Mouse (Mus musculus): Measurements from ENCODE around the gene Acot1. TPM values are rescaled to one million over a fixed set of nuclear protein-coding genes. Genes with fewer than 3 reads are reported as not detected.
A peak's percentile ranks its signal among the peaks of the same experiment; 100 is the strongest.
"Not testable (repeated sequence)": the region's sequence is repeated elsewhere in the genome, so short reads cannot be mapped to it uniquely, and the experiment has no call there.

The Acot1 gene
- polyA plus RNA-seq, 1 experiment: 0.01 TPM

GRCm38 (mm10) chr12:83989378-83989777 is 19.9 kb upstream of the Acot1 start:
- H3K4me3 ChIP-seq (replicated peaks): no peak overlapping the region

GRCm38 (mm10) chr12:83997221-83997620 is 12.1 kb upstream of the Acot1 start:
- H3K27me3 ChIP-seq (ENCODE audit: control insufficient read depth): no peaks in the 10 kb centered on the region
- H3K36me3 ChIP-seq (ENCODE audit: control insufficient read depth): no peaks in the 10 kb centered on the region
- TF ChIP-seq TAL1 (IDR thresholded peaks at IDR 0.05; ENCODE audit: low read length): no peak
- no peak for TF ChIP-seq GATA1 (IDR thresholded peaks at IDR 0.05; ENCODE audit: low read length)
- H3K9me3 ChIP-seq (ENCODE audit: control insufficient read depth, low read length): peaks cover 4% of the 10 kb centered on the region; the same call in 1 of the 2 replicates
- H3K4me1 ChIP-seq (ENCODE audit: control insufficient read depth): no peaks in the 10 kb centered on the region
- no peak overlapping the region for H3K4me3 ChIP-seq (replicated peaks)

More at GRCm38 (mm10) chr12:83989378-83989777, 19.9 kb upstream of the Acot1 start:
- Histone ChIP-seq H3K36me3 (ENCODE audit: control insufficient read depth) (no peaks in the 10 kb centered on the region), H3K9me3 (ENCODE audit: control insufficient read depth, low read length) (no peaks in the 10 kb centered on the region), H3K27me3 (ENCODE audit: control insufficient read depth) (peaks cover 2% of the 10 kb centered on the region; the same call in 1 of the 2 replicates), H3K4me1 (ENCODE audit: control insufficient read depth) (peaks cover 17% of the 10 kb centered on the region)
- no peak for TF ChIP-seq GATA1 (IDR thresholded peaks at IDR 0.05; ENCODE audit: low read length)
- TF ChIP-seq TAL1 (IDR thresholded peaks at IDR 0.05; ENCODE audit: low read length): no peak

- no peak for TF ChIP-seq GATA1 (IDR thresholded peaks at IDR 0.05; ENCODE audit: low read length)
- TF ChIP-seq TAL1 (IDR thresholded peaks at IDR 0.05; ENCODE audit: low read length): no peak
Observed at GRCm38 (mm10) chr12:83998341-83999107, 10.8 kb upstream of the Acot1 start.

DNA sequence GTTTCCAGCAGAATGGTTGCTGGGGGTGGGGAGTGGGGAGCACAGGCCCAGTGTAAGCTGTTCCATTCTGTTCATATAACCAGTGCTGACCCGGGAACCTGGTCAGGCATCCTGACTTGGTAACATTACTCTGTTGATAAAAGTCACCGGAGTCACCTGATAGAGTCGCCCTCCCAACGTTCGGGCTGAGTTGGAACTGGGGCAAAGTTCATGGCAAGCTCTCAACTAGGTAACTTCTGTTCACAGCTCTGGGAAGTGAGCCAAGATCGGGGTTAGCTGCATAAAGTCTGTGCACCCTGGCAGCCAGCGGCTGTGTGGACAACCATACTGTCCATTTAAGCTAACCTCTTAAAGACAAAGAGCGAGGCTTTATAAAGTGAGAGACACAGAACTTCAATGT is 10.1 kb upstream of the Acot1 start:
- H3K9me3 ChIP-seq (ENCODE audit: control insufficient read depth, low read length); H3K4me1 ChIP-seq (ENCODE audit: control insufficient read depth); H3K36me3 ChIP-seq (ENCODE audit: control insufficient read depth); H3K4me3 ChIP-seq (replicated peaks); H3K27me3 ChIP-seq (ENCODE audit: control insufficient read depth): not testable (repeated sequence)

More at GRCm38 (mm10) chr12:83998341-83999107, 10.8 kb upstream of the Acot1 start:
- no peaks in the 10 kb centered on the region for H3K36me3 ChIP-seq (ENCODE audit: control insufficient read depth)
- H3K27me3 ChIP-seq (ENCODE audit: control insufficient read depth): no peaks in the 10 kb centered on the region
- H3K4me3 ChIP-seq (replicated peaks): no peak overlapping the region
- H3K9me3 ChIP-seq (ENCODE audit: control insufficient read depth, low read length): peaks cover 8% of the 10 kb centered on the region; the same call in 1 of the 2 replicates
- H3K4me1 ChIP-seq (ENCODE audit: control insufficient read depth): no peaks in the 10 kb centered on the region

DNA sequence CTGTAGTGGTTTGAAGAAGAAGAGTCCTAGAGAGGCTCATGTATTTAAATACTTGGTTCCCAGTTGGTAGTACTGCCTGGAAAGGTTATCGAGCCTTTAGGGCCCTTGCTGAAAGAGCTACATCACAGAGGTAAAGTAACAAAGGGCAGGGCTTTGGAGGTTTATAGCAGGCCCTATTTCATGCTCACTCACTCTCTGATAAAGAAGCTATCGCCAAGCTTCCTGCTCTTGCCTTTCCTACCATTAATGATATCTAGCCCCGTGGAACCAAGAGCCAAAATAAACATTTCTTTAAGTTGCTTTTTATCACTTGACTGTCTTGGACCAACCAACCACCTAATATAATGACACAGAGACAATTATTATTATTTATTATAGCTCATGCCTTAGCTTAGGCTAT is 8.9 kb upstream of the Acot1 start:
- H3K4me1 ChIP-seq (ENCODE audit: control insufficient read depth): no peaks in the 10 kb centered on the region
- no peak overlapping the region for H3K4me3 ChIP-seq (replicated peaks)
- H3K27me3 ChIP-seq (ENCODE audit: control insufficient read depth): no peaks in the 10 kb centered on the region
- H3K9me3 ChIP-seq (ENCODE audit: control insufficient read depth, low read length): peaks cover 8% of the 10 kb centered on the region; the same call in 1 of the 2 replicates
- no peak for TF ChIP-seq GATA1 (IDR thresholded peaks at IDR 0.05; ENCODE audit: low read length)
- TF ChIP-seq TAL1 (IDR thresholded peaks at IDR 0.05; ENCODE audit: low read length): no peak
- H3K36me3 ChIP-seq (ENCODE audit: control insufficient read depth): no peaks in the 10 kb centered on the region

GRCm38 (mm10) chr12:84003866-84004265 is 5.4 kb upstream of the Acot1 start:
- Histone ChIP-seq H3K27me3 (ENCODE audit: control insufficient read depth) (peaks cover 7% of the 10 kb centered on the region), H3K4me1 (ENCODE audit: control insufficient read depth) (no peaks in the 10 kb centered on the region)
- TF ChIP-seq GATA1 (IDR thresholded peaks at IDR 0.05; ENCODE audit: low read length): no peak
- no peak for TF ChIP-seq TAL1 (IDR thresholded peaks at IDR 0.05; ENCODE audit: low read length)

GRCm38 (mm10) chr12:84008251-84008650 is 1.0 kb upstream of the Acot1 start:
- no peak overlapping the region for H3K4me3 ChIP-seq (replicated peaks)
- H3K9me3 ChIP-seq (ENCODE audit: control insufficient read depth, low read length): no peaks in the 10 kb centered on the region
- no peak for TF ChIP-seq GATA1 (IDR thresholded peaks at IDR 0.05; ENCODE audit: low read length)
- no peak for TF ChIP-seq TAL1 (IDR thresholded peaks at IDR 0.05; ENCODE audit: low read length)
- no peaks in the 10 kb centered on the region; the same call in 1 of the 2 replicates for H3K4me1 ChIP-seq (ENCODE audit: control insufficient read depth)
- H3K27me3 ChIP-seq (ENCODE audit: control insufficient read depth): peaks cover 35% of the 10 kb centered on the region
- no peaks in the 10 kb centered on the region for H3K36me3 ChIP-seq (ENCODE audit: control insufficient read depth)

More at GRCm38 (mm10) chr12:84003866-84004265, 5.4 kb upstream of the Acot1 start:
- Histone ChIP-seq H3K9me3 (ENCODE audit: control insufficient read depth, low read length) (peaks cover 7% of the 10 kb centered on the region; the same call in 1 of the 2 replicates), H3K4me3 (replicated peaks) (no peak overlapping the region), H3K36me3 (ENCODE audit: control insufficient read depth) (no peaks in the 10 kb centered on the region)

DNA sequence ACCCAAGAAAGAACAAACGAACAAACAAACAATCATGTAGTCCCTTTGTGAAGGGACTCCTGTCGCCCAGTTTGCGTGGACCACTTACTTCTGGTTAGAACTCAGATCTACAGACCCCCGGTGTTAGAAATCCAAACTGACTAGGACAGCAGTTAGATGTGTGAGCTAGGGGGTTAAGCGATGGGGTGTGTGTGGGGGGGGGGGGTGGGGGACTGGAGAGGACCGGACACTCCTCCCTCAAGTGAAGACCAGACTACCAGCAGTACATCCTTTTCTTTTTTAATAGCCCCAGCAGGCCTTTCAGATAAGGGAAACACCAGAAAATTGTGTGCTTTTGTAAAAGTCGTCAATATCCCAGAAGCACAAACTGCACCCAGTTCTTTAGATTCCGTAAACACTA is 561 bp upstream of the Acot1 start:
- no peak overlapping the region for H3K4me3 ChIP-seq (replicated peaks)
- H3K27me3 ChIP-seq (ENCODE audit: control insufficient read depth): peaks cover 35% of the 10 kb centered on the region
- no peak for TF ChIP-seq TAL1 (IDR thresholded peaks at IDR 0.05; ENCODE audit: low read length)
- no peak for TF ChIP-seq GATA1 (IDR thresholded peaks at IDR 0.05; ENCODE audit: low read length)
- no peaks in the 10 kb centered on the region for H3K36me3 ChIP-seq (ENCODE audit: control insufficient read depth)
- H3K4me1 ChIP-seq (ENCODE audit: control insufficient read depth): no peaks in the 10 kb centered on the region; the same call in 1 of the 2 replicates
- H3K9me3 ChIP-seq (ENCODE audit: control insufficient read depth, low read length): no peaks in the 10 kb centered on the region

GRCm38 (mm10) chr12:84010201-84010600 is 911 bp downstream of the Acot1 start:
- Histone ChIP-seq H3K4me3 (replicated peaks) (peak overlapping the region; percentile 32), H3K36me3 (ENCODE audit: control insufficient read depth) (no peaks in the 10 kb centered on the region), H3K9me3 (ENCODE audit: control insufficient read depth, low read length) (no peaks in the 10 kb centered on the region), H3K27me3 (ENCODE audit: control insufficient read depth) (peaks cover 35% of the 10 kb centered on the region), H3K4me1 (ENCODE audit: control insufficient read depth) (no peaks in the 10 kb centered on the region; the same call in 1 of the 2 replicates)
- TF ChIP-seq TAL1 (IDR thresholded peaks at IDR 0.05; ENCODE audit: low read length) (no peak), GATA1 (IDR thresholded peaks at IDR 0.05; ENCODE audit: low read length) (no peak)
